ENCODE assay signal across 15 mouse cellular contexts in the genomic region with DNA sequence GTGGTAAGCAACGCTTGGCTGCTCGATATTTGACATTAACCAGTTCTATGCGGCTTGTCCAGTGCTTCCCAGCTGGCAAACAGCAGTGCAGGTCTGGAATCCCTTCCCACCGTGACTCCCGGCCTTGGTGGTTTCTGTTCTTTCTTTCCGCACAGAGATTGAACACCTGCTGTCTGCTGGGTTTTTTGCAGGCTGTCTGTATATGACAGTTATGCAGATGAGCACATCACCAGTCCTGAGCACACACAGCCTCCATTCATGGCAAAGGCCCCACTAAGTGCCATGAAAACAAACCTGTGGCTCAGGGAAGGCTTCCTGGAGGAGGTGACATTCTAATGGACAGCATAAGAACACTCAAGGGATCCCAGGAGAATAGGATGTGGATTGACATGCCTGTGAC. TPM values are rescaled to one million over a fixed set of nuclear protein-coding genes. Genes with fewer than 3 reads are reported as not detected.
A peak's percentile ranks its signal among the peaks of the same experiment; 100 is the strongest.
DNase-seq lines count a peak whose midpoint lies in the region; ATAC-seq and TF ChIP-seq lines count a peak whose summit lies in the region.
"Had no signal": no experiment of that assay in that cellular context is flagged by ENCODE, and none has a peak within 500 bp of the region (broad histone marks: within the 10 kb centered on the region; RNA-seq: fewer than 3 reads in every experiment).

No protein-coding gene starts in this region.

- H3K79me2 ChIP-seq in liver, adult 2 months (ENCODE audit: control insufficient read depth, insufficient read depth, low read length), result peaks cover 69% of the 10 kb centered on the region

- peaks cover 15% of the 10 kb centered on the region; the same call in 1 of the 2 replicates for H3K36me3 ChIP-seq in heart, postnatal 0 days (replicated peaks; ENCODE audit: control insufficient read depth, insufficient read depth, low read length)
- H3K36me3 ChIP-seq in heart, embryonic 10.5 days, result peaks cover 43% of the 10 kb centered on the region
- H3K36me3 ChIP-seq in liver, adult 2 months (ENCODE audit: control insufficient read depth, insufficient read depth, low read length), result no peaks in the 10 kb centered on the region; the same call in 1 of the 2 replicates
- H3K36me3 ChIP-seq in liver, embryonic 12.5 days, result peaks cover 52% of the 10 kb centered on the region
- H3K36me3 ChIP-seq: hindbrain, embryonic 12.5 days had no signal

- DNase-seq in heart, postnatal 0 days (ENCODE audit: low spot score), result no peak
- DNase-seq in heart, embryonic 10.5 days (ENCODE audit: low spot score), result no peak
- no peak for DNase-seq in liver, adult 2 months (ENCODE audit: extremely low read depth, low read depth, low spot score)
- peak; percentile 58 for DNase-seq in A20 (ENCODE audit: low read depth, low spot score)
- DNase-seq in adrenal gland, postnatal 4 days (ENCODE audit: low spot score in 2 of 2), result no peak
- DNase-seq: adrenal gland, adult 8-10 months; heart, postnatal 10 days; heart, postnatal 4 days had no signal

- H3K4me2 ChIP-seq in heart, postnatal 0 days (ENCODE audit: low read depth, low read length), result no peak overlapping the region
- H3K4me2 ChIP-seq in liver, embryonic 12.5 days, result no peak overlapping the region
- H3K4me2 ChIP-seq: embryonic facial prominence, embryonic 13.5 days; forebrain, embryonic 12.5 days; heart, embryonic 13.5 days; hindbrain, embryonic 12.5 days had no signal

- TF ChIP-seq EP300 in heart, postnatal 0 days (IDR thresholded peaks at IDR 0.05; ENCODE audit: low read depth), result no peak

- no peaks in the 10 kb centered on the region for H3K9me3 ChIP-seq in heart, postnatal 0 days (replicated peaks; ENCODE audit: control insufficient read depth, low read length)
- no peaks in the 10 kb centered on the region for H3K9me3 ChIP-seq in heart, embryonic 10.5 days
- no peaks in the 10 kb centered on the region for H3K9me3 ChIP-seq in liver, embryonic 12.5 days (replicated peaks)
- H3K9me3 ChIP-seq: embryonic facial prominence, embryonic 13.5 days; forebrain, embryonic 12.5 days; heart, embryonic 13.5 days; hindbrain, embryonic 12.5 days had no signal

- no peak for TF ChIP-seq CTCF in heart, postnatal 0 days (IDR thresholded peaks at IDR 0.05; ENCODE audit: low read depth)
- no peak for TF ChIP-seq CTCF in liver, adult 2 months (IDR thresholded peaks at IDR 0.05; ENCODE audit: low read depth, low read length)

- H3K4me3 ChIP-seq in heart, postnatal 0 days (ENCODE audit: low read depth, low read length), result no peak overlapping the region
- H3K4me3 ChIP-seq in heart, embryonic 10.5 days, result no peak overlapping the region
- H3K4me3 ChIP-seq in liver, adult 2 months (ENCODE audit: insufficient read depth, low read depth, low read length), result no peak overlapping the region
- H3K4me3 ChIP-seq in liver, embryonic 12.5 days, result no peak overlapping the region
- H3K4me3 ChIP-seq in brown adipose tissue, adult 24 weeks (ENCODE audit: insufficient read depth, low read depth, low read length), result no peak overlapping the region
- H3K4me3 ChIP-seq: embryonic facial prominence, embryonic 13.5 days; forebrain, embryonic 12.5 days; heart, embryonic 13.5 days; hindbrain, embryonic 12.5 days had no signal

- H3K9ac ChIP-seq in heart, postnatal 0 days (replicated peaks; ENCODE audit: low read depth, low read length), result no peak overlapping the region
- no peak overlapping the region for H3K9ac ChIP-seq in liver, adult 2 months (ENCODE audit: low read depth, low read length)
- H3K9ac ChIP-seq in liver, embryonic 12.5 days, result no peak overlapping the region
- H3K9ac ChIP-seq: embryonic facial prominence, embryonic 13.5 days; forebrain, embryonic 12.5 days; heart, embryonic 13.5 days; hindbrain, embryonic 12.5 days had no signal

- H3K4me1 ChIP-seq in heart, postnatal 0 days (ENCODE audit: control insufficient read depth, insufficient read depth), result peaks cover 45% of the 10 kb centered on the region
- H3K4me1 ChIP-seq in heart, embryonic 10.5 days, result peaks cover 80% of the 10 kb centered on the region
- peaks cover 52% of the 10 kb centered on the region for H3K4me1 ChIP-seq in liver, adult 2 months (ENCODE audit: control insufficient read depth, insufficient read depth, low read length)
- peaks cover 98% of the 10 kb centered on the region for H3K4me1 ChIP-seq in liver, embryonic 12.5 days
- peaks cover 66% of the 10 kb centered on the region for H3K4me1 ChIP-seq in brown adipose tissue, adult 24 weeks (ENCODE audit: control insufficient read depth, insufficient read depth, insufficient read length, low read length)

- no peak for ATAC-seq in heart, postnatal 0 days (ENCODE audit: insufficient read depth, low read depth)
- no peak for ATAC-seq in liver, embryonic 12.5 days
- ATAC-seq: forebrain, embryonic 16.5 days had no signal

- no peak for TF ChIP-seq POLR2A in liver, adult 2 months (IDR thresholded peaks at IDR 0.05; ENCODE audit: extremely low read depth, insufficient read depth, low read length)

- H3K27ac ChIP-seq in heart, postnatal 0 days (ENCODE audit: low read depth), result peak overlapping the region; percentile 39; the same call in 1 of the 2 replicates
- H3K27ac ChIP-seq in heart, embryonic 10.5 days, result no peak overlapping the region
- peak overlapping the region; percentile 35; the same call in 1 of the 2 replicates for H3K27ac ChIP-seq in liver, adult 2 months (replicated peaks; ENCODE audit: insufficient read depth, low read depth, low read length)
- H3K27ac ChIP-seq in liver, embryonic 12.5 days, result no peak overlapping the region
- peak overlapping the region; percentile 42 for H3K27ac ChIP-seq in brown adipose tissue, adult 24 weeks (replicated peaks; ENCODE audit: low read depth, low read length)
- H3K27ac ChIP-seq: embryonic facial prominence, embryonic 13.5 days; forebrain, embryonic 12.5 days; heart, embryonic 13.5 days; hindbrain, embryonic 12.5 days had no signal

- WGBS in heart, postnatal 0 days, result 76% methylated on average over 6 of the region's 6 CpGs
- WGBS in heart, embryonic 10.5 days, result 82% methylated on average over 6 of the region's 6 CpGs
- 69% methylated on average over 6 of the region's 6 CpGs for WGBS in liver, adult 2 months
- 88% methylated on average over 6 of the region's 6 CpGs for WGBS in liver, embryonic 12.5 days (ENCODE audit: insufficient replicate concordance)

- no peaks in the 10 kb centered on the region for H3K27me3 ChIP-seq in heart, postnatal 0 days (ENCODE audit: control insufficient read depth, insufficient read depth, low read length)
- no peaks in the 10 kb centered on the region for H3K27me3 ChIP-seq in heart, embryonic 10.5 days (ENCODE audit: insufficient read depth, poor library complexity, severe bottlenecking)
- no peaks in the 10 kb centered on the region for H3K27me3 ChIP-seq in liver, adult 2 months (ENCODE audit: control insufficient read depth, insufficient read depth, low read length)
- H3K27me3 ChIP-seq in liver, embryonic 12.5 days (replicated peaks), result no peaks in the 10 kb centered on the region
- H3K27me3 ChIP-seq: embryonic facial prominence, embryonic 13.5 days; forebrain, embryonic 12.5 days; heart, embryonic 13.5 days; hindbrain, embryonic 12.5 days had no signal

RNA-seq across cellular contexts. Expression of gene Anp32a, which starts 14.7 kb away (rescaled TPM):
- 20.8 and 28.8 TPM in 2 replicates for total RNA-seq in heart, postnatal 0 days (2014; rRNA removed; ENCODE audit: low replicate concordance)
- 127 and 132 TPM in 2 replicates for polyA plus RNA-seq in heart, postnatal 0 days (2015; fragmentation: Nextera tagmentation; extraction: Ambion mirVana)
- polyA plus RNA-seq in heart, embryonic 10.5 days (2016; fragmentation: Nextera tagmentation; extraction: Ambion mirVana), result 160 and 178 TPM in 2 replicates
- 78.8 and 96.2 TPM in 2 replicates for total RNA-seq in liver, adult 2 months (2014; rRNA removed)
- 27.3 and 32.2 TPM in 2 replicates for polyA plus RNA-seq in liver, adult 2 months (2012; rRNA removed)
- polyA plus RNA-seq in liver, embryonic 12.5 days (2016; fragmentation: Nextera tagmentation; extraction: Ambion mirVana), result 112 and 122 TPM in 2 replicates
- polyA plus RNA-seq in brown adipose tissue, adult 24 weeks (2012; ENCODE audit: insufficient read depth, insufficient read length, missing spikeins), result 578 and 694 TPM in 2 replicates
- total RNA-seq in adrenal gland, postnatal 4 days (2021), result 100 to 1,000 TPM; 437 to 471 TPM

Comparison
In these comparisons a context has a peak if more than half of its experiments do, and no peak if none do; other contexts are left out.
1. H3K27ac ChIP-seq: peak in heart, postnatal 0 days (single experiment), liver, adult 2 months (single experiment) and brown adipose tissue, adult 24 weeks (single experiment); none in heart, embryonic 10.5 days (single experiment) and liver, embryonic 12.5 days (single experiment).